10 mouse cellular contexts compared by ENCODE assay signal in genomic region chr2:169633491-169634289, GRCm38 (mm10). TPM values are rescaled to one million over a fixed set of nuclear protein-coding genes. Genes with fewer than 3 reads are reported as not detected.
DNase-seq lines count a peak whose midpoint lies in the region; ATAC-seq and TF ChIP-seq lines count a peak whose summit lies in the region.
"Had no signal": no experiment of that assay in that cellular context is flagged by ENCODE, and none has a peak within 500 bp of the region (broad histone marks: within the 10 kb centered on the region; RNA-seq: fewer than 3 reads in every experiment).

No protein-coding gene starts in this region.

- no peak for TF ChIP-seq POLR2A in olfactory bulb, adult 2 months (IDR thresholded peaks at IDR 0.05; ENCODE audit: insufficient read depth, low read depth, low read length)

- H3K4me1 ChIP-seq in hindbrain, embryonic 14.5 days (replicated peaks; ENCODE audit: control insufficient read depth, insufficient read depth, low read length), result peaks cover 43% of the 10 kb centered on the region
- no peaks in the 10 kb centered on the region for H3K4me1 ChIP-seq in liver, embryonic 13.5 days (replicated peaks)
- H3K4me1 ChIP-seq in olfactory bulb, adult 2 months (ENCODE audit: control insufficient read depth, insufficient read depth, low read length), result peaks cover 7% of the 10 kb centered on the region

- peak overlapping the region; percentile 95 for H3K27ac ChIP-seq in gastrocnemius, adult 2 months
- H3K27ac ChIP-seq in hindbrain, embryonic 14.5 days, result peak overlapping the region; percentile 85
- peak overlapping the region; percentile 66 for H3K27ac ChIP-seq in liver, embryonic 13.5 days
- no peak overlapping the region; the same call in 1 of the 2 replicates for H3K27ac ChIP-seq in olfactory bulb, adult 2 months (ENCODE audit: insufficient read depth, low read depth, low read length)

- H3K27me3 ChIP-seq in hindbrain, embryonic 14.5 days (ENCODE audit: control insufficient read depth, insufficient read depth, low read length), result no peaks in the 10 kb centered on the region
- H3K27me3 ChIP-seq in liver, embryonic 13.5 days, result peaks cover 16% of the 10 kb centered on the region

- H3K4me2 ChIP-seq in hindbrain, embryonic 14.5 days (replicated peaks), result peak overlapping the region; percentile 81
- H3K4me2 ChIP-seq in liver, embryonic 13.5 days, result peak overlapping the region; percentile 62

- peak overlapping the region; percentile 91 for H3K4me3 ChIP-seq in gastrocnemius, adult 2 months
- H3K4me3 ChIP-seq in hindbrain, embryonic 14.5 days (replicated peaks; ENCODE audit: low read length), result peak overlapping the region; percentile 79
- peak overlapping the region; percentile 61 for H3K4me3 ChIP-seq in liver, embryonic 13.5 days (replicated peaks)
- peak overlapping the region; percentile 46 for H3K4me3 ChIP-seq in olfactory bulb, adult 2 months (ENCODE audit: insufficient read depth, low read depth, low read length)

- ATAC-seq in hindbrain, embryonic 14.5 days (ENCODE audit: low FRiP score), result peak; percentile 29; the same call in 1 of the 2 replicates
- ATAC-seq in liver, embryonic 13.5 days (ENCODE audit: low read depth), result no peak

- H3K9me3 ChIP-seq in hindbrain, embryonic 14.5 days (ENCODE audit: control insufficient read depth, low read length), result no peaks in the 10 kb centered on the region
- no peaks in the 10 kb centered on the region for H3K9me3 ChIP-seq in liver, embryonic 13.5 days (replicated peaks)

- WGBS in hindbrain, embryonic 14.5 days, result under 1% methylated on average over 38 of the region's 38 CpGs
- 1% methylated on average over 26 of the region's 38 CpGs for WGBS in liver, embryonic 13.5 days (ENCODE audit: insufficient replicate concordance)
- 2% methylated on average over 38 of the region's 38 CpGs for WGBS in olfactory bulb, adult 2 months

- DNase-seq in layer of hippocampus, adult 11-12 months (ENCODE audit: low spot score), result peak; percentile 23
- no peak for DNase-seq in layer of hippocampus, adult 8-10 months (ENCODE audit: low spot score in 2 of 2)
- DNase-seq in adrenal gland, postnatal 25 days, result peak; percentile 47
- DNase-seq in gastrocnemius, adult 2 months, result peak; percentile 43
- DNase-seq in hindbrain, embryonic 14.5 days (ENCODE audit: low spot score), result no peak
- no peak for DNase-seq in liver, embryonic 13.5 days
- DNase-seq in adipocyte (ENCODE audit: low spot score), result no peak

- H3K36me3 ChIP-seq in hindbrain, embryonic 14.5 days (replicated peaks; ENCODE audit: control insufficient read depth, insufficient read depth), result no peaks in the 10 kb centered on the region
- no peaks in the 10 kb centered on the region for H3K36me3 ChIP-seq in liver, embryonic 13.5 days
- H3K36me3 ChIP-seq: G1E had no signal

- H3K9ac ChIP-seq in hindbrain, embryonic 14.5 days, result peak overlapping the region; percentile 91
- H3K9ac ChIP-seq in liver, embryonic 13.5 days, result peak overlapping the region; percentile 67

- intact Hi-C loops in gastrocnemius, adult 2 months (cut with DNase I), result no loop called here

- TF ChIP-seq CTCF in gastrocnemius, adult 2 months (IDR thresholded peaks at IDR 0.05), result no peak; the same call in 1 of the 2 replicates
- no peak for TF ChIP-seq CTCF in olfactory bulb, adult 2 months (IDR thresholded peaks at IDR 0.05; ENCODE audit: insufficient read depth, low read depth, low read length)

RNA-seq across cellular contexts. Expression of gene Tshz2, which starts 0.9 kb away (rescaled TPM):
- 10 to 100 TPM; 64.2 to 79.4 (median 74.0) TPM for total RNA-seq in layer of hippocampus, adult 8-10 months (2022)
- total RNA-seq in adrenal gland, postnatal 25 days (2021), result 41.8 and 43.9 TPM in 2 replicates
- 10 to 100 TPM; 10.3 to 14.8 TPM for total RNA-seq in gastrocnemius, adult 2 months (2021)
- polyA plus RNA-seq in hindbrain, embryonic 14.5 days (2014; fragmentation: Nextera tagmentation; extraction: Ambion mirVana), result 29.8 and 38.1 TPM in 2 replicates
- 1.0 and 1.7 TPM in 2 replicates for polyA plus RNA-seq in liver, embryonic 13.5 days (2015; fragmentation: Nextera tagmentation; extraction: Ambion mirVana)
- polyA plus RNA-seq in olfactory bulb, adult 2 months (2012; ENCODE audit: insufficient read depth, insufficient read length, low replicate concordance, missing spikeins), result not detected in 2 replicates
- total RNA-seq: hematopoietic stem cell, adult 5-6 weeks had no signal
- polyA plus RNA-seq: G1E had no signal

RNA-seq across cellular contexts. Expression of gene Gm11011, which starts 46.1 kb away (rescaled TPM):
- not detected for total RNA-seq in layer of hippocampus, adult 8-10 months (2022)
- total RNA-seq in adrenal gland, postnatal 25 days (2021), result not detected in 2 replicates
- not detected for total RNA-seq in gastrocnemius, adult 2 months (2021)
- polyA plus RNA-seq in hindbrain, embryonic 14.5 days (2014; fragmentation: Nextera tagmentation; extraction: Ambion mirVana), result not detected in 2 replicates
- polyA plus RNA-seq in liver, embryonic 13.5 days (2015; fragmentation: Nextera tagmentation; extraction: Ambion mirVana), result not detected in 2 replicates
- not detected in 2 replicates for polyA plus RNA-seq in olfactory bulb, adult 2 months (2012; ENCODE audit: insufficient read depth, insufficient read length, low replicate concordance, missing spikeins)
- total RNA-seq: G1E; hematopoietic stem cell, adult 5-6 weeks had no signal
- polyA plus RNA-seq: G1E had no signal

Comparison
In these comparisons a context has a peak if more than half of its experiments do, and no peak if none do; other contexts are left out.
1. DNase-seq: peak in layer of hippocampus, adult 11-12 months (single experiment), adrenal gland, postnatal 25 days (single experiment) and gastrocnemius, adult 2 months (single experiment); none in layer of hippocampus, adult 8-10 months (0 of 2), hindbrain, embryonic 14.5 days (single experiment), liver, embryonic 13.5 days (single experiment) and adipocyte (single experiment).
2. Peak in every context shown above with its lines, with median percentiles within 50 percentile points of each other: H3K4me3 ChIP-seq.